Mouse (Mus musculus) thymus, adult 2 months (tissue): ENCODE results near the gene Tmem161a. TPM values are rescaled to one million over a fixed set of nuclear protein-coding genes. Genes with fewer than 3 reads are reported as not detected.
"Not testable (repeated sequence)": the region's sequence is repeated elsewhere in the genome, so short reads cannot be mapped to it uniquely, and the experiment has no call there.

Experiments used
- DNase-seq: peaks from one replicate; pipeline ENCODE4 v3.0.0; 2021
- H3K27ac ChIP-seq: fragments of 200-500 bp; 2 replicates; pipeline ENCODE4 v1.5.1; 2012; ENCODE audit warnings: low read length, control low read depth; ENCODE audit not compliant: control insufficient read depth, insufficient read depth
- H3K27me3 ChIP-seq: fragments of 200-500 bp; 2 replicates; pipeline ENCODE4 v1.6.1; 2012; ENCODE audit warnings: mild to moderate bottlenecking, low read length, moderate library complexity, mixed read lengths; ENCODE audit not compliant: control insufficient read depth, insufficient read depth
- H3K36me3 ChIP-seq: fragments of 200-500 bp; 2 replicates; pipeline ENCODE4 v1.6.1; 2012; ENCODE audit warnings: mild to moderate bottlenecking, low read length, moderate library complexity; ENCODE audit not compliant: control insufficient read depth, insufficient read depth
- H3K4me1 ChIP-seq: fragments of 200-500 bp; replicated peaks from 2 replicates; pipeline ENCODE4 v1.6.1; 2012; ENCODE audit warnings: low read length; ENCODE audit not compliant: control insufficient read depth, insufficient read depth
- H3K4me3 ChIP-seq: fragments of 200-500 bp; 2 replicates; pipeline ENCODE4 v1.5.1; 2012; ENCODE audit warnings: mild to moderate bottlenecking, low read length, control low read depth, moderate library complexity; ENCODE audit not compliant: control insufficient read depth, insufficient read depth
- CTCF ChIP-seq: fragments of 200-500 bp; IDR thresholded peaks from 2 replicates; pipeline ENCODE4 v1.5.1; 2012; ENCODE audit warnings: mild to moderate bottlenecking, control low read depth, low read length, moderate library complexity, borderline replicate concordance; ENCODE audit not compliant: control insufficient read depth, poor library complexity, insufficient read depth; ENCODE audit errors: extremely low read depth
- POLR2A ChIP-seq: fragments of 200-500 bp; IDR thresholded peaks from 2 replicates; pipeline ENCODE4 v1.6.1; 2012; ENCODE audit warnings: mild to moderate bottlenecking, low read length, control low read depth, moderate library complexity; ENCODE audit not compliant: control insufficient read depth, poor library complexity, insufficient read depth; ENCODE audit errors: extremely low read depth
- WGBS: fragments of 180-500 bp; shearing (Covaris S2); methylation state at CpG from one replicate; pipeline ENCODE4 v1.1.7; 2018; 5-methylcytosine and 5-hydroxymethylcytosine counted together
- polyA plus RNA-seq: library from polyadenylated mRNA; depleted of rRNA; stranded (reverse); fragments of >200 nt; gene quantifications from 2 replicates; pipeline ENCODE4 v1.2.3, GENCODE M21; 2012

The Tmem161a gene
- polyA plus RNA-seq, 1 experiment, result 156 TPM

GRCm38 (mm10) chr8:70215092-70215491 is 42.9 kb downstream of the Tmem161a start:
- no peak for DNase-seq
- TF ChIP-seq CTCF, result no peak
- TF ChIP-seq POLR2A, result no peak
- Histone ChIP-seq H3K27me3 (no peaks in the 10 kb centered on the region), H3K4me3 (no peak overlapping the region), H3K27ac (no peak overlapping the region), H3K4me1 (no peaks in the 10 kb centered on the region; the same call in 1 of the 2 replicates), H3K36me3 (no peaks in the 10 kb centered on the region)
- WGBS, result 87% methylated on average over 5 of the region's 5 CpGs

- not testable (repeated sequence) for H3K27me3 ChIP-seq, H3K4me3 ChIP-seq, H3K36me3 ChIP-seq, H3K27ac ChIP-seq, DNase-seq, H3K4me1 ChIP-seq
- 96% methylated on average over 3 of the region's 3 CpGs for WGBS
These were observed 44.0 kb downstream of the Tmem161a start for GRCm38 (mm10) chr8:70216161-70216560.

GRCm38 (mm10) chr8:70216566-70216965 is 44.4 kb downstream of the Tmem161a start:
- 100% methylated on average over 1 of the region's 1 CpGs for WGBS
- H3K4me1 ChIP-seq, result no peaks in the 10 kb centered on the region; the same call in 1 of the 2 replicates
- H3K36me3 ChIP-seq, result no peaks in the 10 kb centered on the region
- no peak overlapping the region for H3K27ac ChIP-seq
- TF ChIP-seq CTCF, result no peak
- no peak for DNase-seq
- no peaks in the 10 kb centered on the region for H3K27me3 ChIP-seq
- H3K4me3 ChIP-seq, result no peak overlapping the region

- H3K27me3 ChIP-seq, result no peaks in the 10 kb centered on the region
- TF ChIP-seq CTCF (no peak), POLR2A (no peak)
- H3K4me1 ChIP-seq, result no peaks in the 10 kb centered on the region
- no peak overlapping the region for H3K27ac ChIP-seq
- H3K36me3 ChIP-seq, result no peaks in the 10 kb centered on the region
- DNase-seq, result no peak
- H3K4me3 ChIP-seq, result no peak overlapping the region
These were observed 45.3 kb downstream of the Tmem161a start for GRCm38 (mm10) chr8:70217441-70217840.

GRCm38 (mm10) chr8:70219107-70219684 is 47.0 kb downstream of the Tmem161a start:
- Histone ChIP-seq H3K4me3 (no peak overlapping the region), H3K27ac (no peak overlapping the region), H3K4me1 (no peaks in the 10 kb centered on the region), H3K27me3 (no peaks in the 10 kb centered on the region), H3K36me3 (no peaks in the 10 kb centered on the region)
- WGBS, result 80% methylated on average over 5 of the region's 5 CpGs
- TF ChIP-seq CTCF (no peak), POLR2A (no peak)
- no peak for DNase-seq

- H3K27me3 ChIP-seq, result no peaks in the 10 kb centered on the region
- no peak for DNase-seq
- no peaks in the 10 kb centered on the region for H3K4me1 ChIP-seq
- no peak overlapping the region for H3K27ac ChIP-seq
- no peaks in the 10 kb centered on the region for H3K36me3 ChIP-seq
- TF ChIP-seq CTCF (no peak), POLR2A (no peak)
- H3K4me3 ChIP-seq, result no peak overlapping the region
- WGBS, result 93% methylated on average over 8 of the region's 8 CpGs
These were observed 48.2 kb downstream of the Tmem161a start for GRCm38 (mm10) chr8:70220236-70220840.

GRCm38 (mm10) chr8:70220911-70221310 is 48.8 kb downstream of the Tmem161a start:
- H3K27ac ChIP-seq, result no peak overlapping the region
- TF ChIP-seq POLR2A (no peak), CTCF (no peak)
- WGBS, result 100% methylated on average over 3 of the region's 3 CpGs
- no peaks in the 10 kb centered on the region for H3K27me3 ChIP-seq
- no peaks in the 10 kb centered on the region for H3K4me1 ChIP-seq
- DNase-seq, result no peak
- no peak overlapping the region for H3K4me3 ChIP-seq
- no peaks in the 10 kb centered on the region for H3K36me3 ChIP-seq
